Mouse (Mus musculus) spleen, postnatal 10 days (tissue): ENCODE data around the gene Gm28051.

Experiments
- DNase-seq, 2 experiments: peaks; one replicate each; pipeline ENCODE4 v3.0.0; 2021 to 2022; ENCODE audit warnings: low spot score in 2 of 2

Gm28051 gene

GRCm38 (mm10) chr12:102757689-102758402, at the start of gene Gm28051, which contains the start of the genes Gon7 and Ubr7:
TSS of gene Gm28051 (minus strand) at chr12:102757765.
TSS of gene Gon7 (minus strand) at chr12:102757803.
TSS of gene Ubr7 (plus strand) at chr12:102757967.
- peak; percentile 89 to 97 for DNase-seq

GRCm38 (mm10) chr12:102799528-102799927, 42.0 kb upstream of the Gm28051 start:
- no peak for DNase-seq

GRCm38 (mm10) chr12:102787927-102788326, 30.4 kb upstream of the Gm28051 start:
- DNase-seq, result no peak

GRCm38 (mm10) chr12:102785593-102785985, 28.0 kb upstream of the Gm28051 start:
- DNase-seq, result no peak

- DNase-seq, result no peak
Measured at GRCm38 (mm10) chr12:102784899-102785592, 27.5 kb upstream of the Gm28051 start.

- no peak for DNase-seq
Measured at GRCm38 (mm10) chr12:102782841-102783240, 25.3 kb upstream of the Gm28051 start.

- DNase-seq, result no peak
Measured at GRCm38 (mm10) chr12:102779452-102779851, 21.9 kb upstream of the Gm28051 start.

- no peak for DNase-seq
Measured at GRCm38 (mm10) chr12:102778151-102778550, 20.6 kb upstream of the Gm28051 start.

- DNase-seq, result no peak
Measured at GRCm38 (mm10) chr12:102776035-102776434, 18.5 kb upstream of the Gm28051 start.

GRCm38 (mm10) chr12:102772676-102773075, 15.1 kb upstream of the Gm28051 start:
- no peak for DNase-seq

- no peak for DNase-seq
Measured at GRCm38 (mm10) chr12:102771601-102772000, 14.0 kb upstream of the Gm28051 start.

GRCm38 (mm10) chr12:102769000-102769399, 11.4 kb upstream of the Gm28051 start:
- DNase-seq, result no peak

GRCm38 (mm10) chr12:102763696-102764095, 6.1 kb upstream of the Gm28051 start:
- no peak for DNase-seq

GRCm38 (mm10) chr12:102761668-102762067, 4.1 kb upstream of the Gm28051 start:
- no peak for DNase-seq

GRCm38 (mm10) chr12:102758936-102759335, 1.4 kb upstream of the Gm28051 start:
- DNase-seq, result no peak

GRCm38 (mm10) chr12:102758403-102758756, 815 bp upstream of the Gm28051 start, which contains the start of gene Gm20604:
TSS of gene Gm20604 (minus strand) at chr12:102758672.
- DNase-seq, result no peak

- DNase-seq, result peak in 1 of 2 experiments; percentile 86
Measured at GRCm38 (mm10) chr12:102757055-102757688, 393 bp downstream of the Gm28051 start.

GRCm38 (mm10) chr12:102756304-102756703, 1.3 kb downstream of the Gm28051 start:
- peak; percentile 45 to 76 for DNase-seq

GRCm38 (mm10) chr12:102748256-102748655, 9.3 kb downstream of the Gm28051 start:
- no peak for DNase-seq

GRCm38 (mm10) chr12:102744839-102745238, 12.7 kb downstream of the Gm28051 start:
- no peak for DNase-seq

- DNase-seq, result peak; percentile 83 to 92
Measured at GRCm38 (mm10) chr12:102743589-102744574, 13.7 kb downstream of the Gm28051 start, which contains the start of the genes Moap1 and Tmem251. TSS of gene Moap1 (minus strand) at chr12:102743661. TSS of gene Tmem251 (plus strand) at chr12:102743762.
